Mouse (Mus musculus) right cerebral cortex, postnatal 14 days (tissue): ENCODE measurements around the gene Wnt3.

Experiments used
- DNase-seq: peaks from one replicate; pipeline ENCODE4 v3.0.0; 2022

Wnt3 gene

GRCm38 (mm10) chr11:103774228-103774530 lies 229 bp downstream of the Wnt3 start:
- no peak for DNase-seq

- no peak for DNase-seq
These were observed 6.2 kb downstream of the Wnt3 start for GRCm38 (mm10) chr11:103780152-103780551.

- DNase-seq, result no peak
These were observed 16.0 kb downstream of the Wnt3 start for GRCm38 (mm10) chr11:103789951-103790350.

- no peak for DNase-seq
These were observed 27.2 kb downstream of the Wnt3 start for GRCm38 (mm10) chr11:103801128-103801527.

GRCm38 (mm10) chr11:103804126-103804525 lies 30.2 kb downstream of the Wnt3 start:
- DNase-seq, result no peak

- no peak for DNase-seq
These were observed 30.9 kb downstream of the Wnt3 start for GRCm38 (mm10) chr11:103804804-103805203.

GRCm38 (mm10) chr11:103807966-103808365 lies 34.0 kb downstream of the Wnt3 start:
- DNase-seq, result no peak

- no peak for DNase-seq
These were observed 35.0 kb downstream of the Wnt3 start for GRCm38 (mm10) chr11:103808771-103809610.

- DNase-seq, result peak; percentile 40
These were observed 36.0 kb downstream of the Wnt3 start for GRCm38 (mm10) chr11:103809611-103810598.

- no peak for DNase-seq
These were observed 36.7 kb downstream of the Wnt3 start for GRCm38 (mm10) chr11:103810631-103811030.

- DNase-seq, result peak; percentile 46
These were observed 37.3 kb downstream of the Wnt3 start for GRCm38 (mm10) chr11:103811246-103811645.

GRCm38 (mm10) chr11:103814808-103815207 lies 40.9 kb downstream of the Wnt3 start:
- DNase-seq, result no peak

- no peak for DNase-seq
These were observed 42.0 kb downstream of the Wnt3 start for GRCm38 (mm10) chr11:103815986-103816385.

- no peak for DNase-seq
These were observed 42.8 kb downstream of the Wnt3 start for GRCm38 (mm10) chr11:103816719-103817118.

GRCm38 (mm10) chr11:103827201-103827600 lies 53.3 kb downstream of the Wnt3 start:
- no peak for DNase-seq

- DNase-seq, result no peak
These were observed 54.9 kb downstream of the Wnt3 start for GRCm38 (mm10) chr11:103828866-103829265.

GRCm38 (mm10) chr11:103829956-103830355 lies 56.0 kb downstream of the Wnt3 start:
- no peak for DNase-seq

GRCm38 (mm10) chr11:103830476-103830875 lies 56.5 kb downstream of the Wnt3 start:
- DNase-seq, result no peak

GRCm38 (mm10) chr11:103831766-103832165 lies 57.8 kb downstream of the Wnt3 start:
- DNase-seq, result no peak

- no peak for DNase-seq
These were observed 58.4 kb downstream of the Wnt3 start for GRCm38 (mm10) chr11:103832331-103832730.

GRCm38 (mm10) chr11:103838955-103839354 lies 65.0 kb downstream of the Wnt3 start:
- no peak for DNase-seq

- DNase-seq, result peak; percentile 30
These were observed 66.9 kb downstream of the Wnt3 start for GRCm38 (mm10) chr11:103840834-103841233.

- DNase-seq, result no peak
These were observed 74.3 kb downstream of the Wnt3 start for GRCm38 (mm10) chr11:103848287-103848686.
